Mouse (Mus musculus) cortical plate, adult 2 months (tissue): ENCODE data around the gene Clk3. TPM values are rescaled to one million over a fixed set of nuclear protein-coding genes. Genes with fewer than 3 reads are reported as not detected.

Experiments
- H3K27ac ChIP-seq: fragments of 200-500 bp; 2 replicates; pipeline ENCODE4 v1.5.1; 2012; ENCODE audit warnings: low read length, control low read depth, inconsistent platforms; ENCODE audit not compliant: insufficient read depth
- H3K4me1 ChIP-seq: fragments of 200-500 bp; 2 replicates; pipeline ENCODE4 v1.6.1; 2011; ENCODE audit warnings: low read length; ENCODE audit not compliant: control insufficient read depth, insufficient read depth
- H3K4me3 ChIP-seq: fragments of 200-500 bp; 2 replicates; pipeline ENCODE4 v1.5.1; 2011; ENCODE audit warnings: mild to moderate bottlenecking, low read length, control low read depth; ENCODE audit not compliant: insufficient read depth
- CTCF ChIP-seq: fragments of 200-500 bp; IDR thresholded peaks from 2 replicates; pipeline ENCODE4 v1.5.1; 2011; ENCODE audit warnings: mild to moderate bottlenecking, control low read depth, low read length; ENCODE audit not compliant: insufficient read depth; ENCODE audit errors: extremely low read depth
- POLR2A ChIP-seq: fragments of 200-500 bp; IDR thresholded peaks from 2 replicates; pipeline ENCODE4 v1.6.1; 2011; ENCODE audit warnings: mild to moderate bottlenecking, low read length, control low read depth; ENCODE audit not compliant: insufficient read depth; ENCODE audit errors: extremely low read depth
- polyA plus RNA-seq: library from polyadenylated mRNA; depleted of rRNA; stranded (reverse); fragments of >200 nt; gene quantifications from 2 replicates; pipeline ENCODE4 v1.2.3, GENCODE M21; 2012

Clk3 gene
- polyA plus RNA-seq, 1 experiment = 166 TPM

GRCm38 (mm10) chr9:57760416-57761146, 5.1 kb downstream of the Clk3 start:
- peaks cover 5% of the 10 kb centered on the region for H3K4me1 ChIP-seq
- H3K27ac ChIP-seq = no peak overlapping the region
- H3K4me3 ChIP-seq = no peak overlapping the region
- no peak for TF ChIP-seq CTCF
- TF ChIP-seq POLR2A = no peak

GRCm38 (mm10) chr9:57759289-57759688, 6.4 kb downstream of the Clk3 start:
- Histone ChIP-seq H3K4me3 (no peak overlapping the region), H3K4me1 (peaks cover 5% of the 10 kb centered on the region), H3K27ac (no peak overlapping the region)
- TF ChIP-seq CTCF = peak; percentile 90
- TF ChIP-seq POLR2A = no peak

GRCm38 (mm10) chr9:57758528-57758927, 7.1 kb downstream of the Clk3 start:
- Histone ChIP-seq H3K4me1 (peaks cover 5% of the 10 kb centered on the region), H3K4me3 (no peak overlapping the region), H3K27ac (no peak overlapping the region)
- TF ChIP-seq POLR2A = no peak
- no peak for TF ChIP-seq CTCF

GRCm38 (mm10) chr9:57757578-57757977, 8.1 kb downstream of the Clk3 start:
- no peak overlapping the region for H3K4me3 ChIP-seq
- no peak overlapping the region for H3K27ac ChIP-seq
- TF ChIP-seq POLR2A (no peak), CTCF (no peak)
- H3K4me1 ChIP-seq = peaks cover 2% of the 10 kb centered on the region; the same call in 1 of the 2 replicates

GRCm38 (mm10) chr9:57750901-57751300, 14.8 kb downstream of the Clk3 start:
- H3K4me1 ChIP-seq = no peaks in the 10 kb centered on the region
- no peak overlapping the region for H3K27ac ChIP-seq
- TF ChIP-seq POLR2A = no peak
- no peak for TF ChIP-seq CTCF
- H3K4me3 ChIP-seq = no peak overlapping the region

- H3K4me1 ChIP-seq = no peaks in the 10 kb centered on the region
- TF ChIP-seq CTCF = no peak
- no peak for TF ChIP-seq POLR2A
- no peak overlapping the region for H3K27ac ChIP-seq
- no peak overlapping the region for H3K4me3 ChIP-seq
Measured at GRCm38 (mm10) chr9:57748831-57749230, 16.8 kb downstream of the Clk3 start.

- H3K4me3 ChIP-seq = no peak overlapping the region
- H3K4me1 ChIP-seq = no peaks in the 10 kb centered on the region
- H3K27ac ChIP-seq = no peak overlapping the region
- TF ChIP-seq POLR2A = no peak
- TF ChIP-seq CTCF = no peak
Measured at GRCm38 (mm10) chr9:57748137-57748536, 17.5 kb downstream of the Clk3 start.

- Histone ChIP-seq H3K27ac (no peak overlapping the region), H3K4me3 (no peak overlapping the region), H3K4me1 (no peaks in the 10 kb centered on the region)
- TF ChIP-seq CTCF = no peak
- TF ChIP-seq POLR2A = no peak
Measured at GRCm38 (mm10) chr9:57747067-57747466, 18.6 kb downstream of the Clk3 start.

- H3K4me1 ChIP-seq = no peaks in the 10 kb centered on the region
- TF ChIP-seq POLR2A = no peak
- TF ChIP-seq CTCF = peak; percentile 81
- no peak overlapping the region for H3K27ac ChIP-seq
- no peak overlapping the region for H3K4me3 ChIP-seq
Measured at GRCm38 (mm10) chr9:57744462-57745091, 21.1 kb downstream of the Clk3 start.

- H3K27ac ChIP-seq = no peak overlapping the region
- no peaks in the 10 kb centered on the region for H3K4me1 ChIP-seq
- H3K4me3 ChIP-seq = no peak overlapping the region
- TF ChIP-seq CTCF = no peak
Measured at GRCm38 (mm10) chr9:57739863-57740262, 25.8 kb downstream of the Clk3 start.

GRCm38 (mm10) chr9:57733606-57734005, 32.1 kb downstream of the Clk3 start:
- H3K4me3 ChIP-seq = no peak overlapping the region
- H3K4me1 ChIP-seq = no peaks in the 10 kb centered on the region; the same call in 1 of the 2 replicates
- H3K27ac ChIP-seq = no peak overlapping the region
- TF ChIP-seq POLR2A (no peak), CTCF (no peak)
